Mouse (Mus musculus) heart, postnatal 0 days (tissue): ENCODE results near the gene Cry1. TPM values are rescaled to one million over a fixed set of nuclear protein-coding genes. Genes with fewer than 3 reads are reported as not detected.
A peak's percentile ranks its signal among the peaks of the same experiment; 100 is the strongest.

ENCODE experiments used
- ATAC-seq: fragments of 200-750 bp; cut with Nextera tagmentation; 2 replicates; pipeline ENCODE4 v1.8.0; 2017; ENCODE audit warnings: low read depth, moderate number of reproducible peaks, moderate library complexity; ENCODE audit not compliant: insufficient read depth
- DNase-seq: peaks from one replicate; pipeline ENCODE4 v3.0.0-alpha.2; 2016; ENCODE audit warnings: low spot score
- H3K27ac ChIP-seq: fragments of 300-500 bp; sonication (generic); 2 replicates; pipeline ENCODE4 v1.5.1; 2014; ENCODE audit warnings: low read depth, mild to moderate bottlenecking
- H3K27me3 ChIP-seq: fragments of 300-500 bp; sonication (generic); 2 replicates; pipeline ENCODE4 v1.6.1; 2014; ENCODE audit warnings: low read length, mixed read lengths; ENCODE audit not compliant: control insufficient read depth, insufficient read depth
- H3K36me3 ChIP-seq: fragments of 300-500 bp; sonication (generic); replicated peaks from 2 replicates; pipeline ENCODE4 v1.6.1; 2014; ENCODE audit warnings: low read length, mixed read lengths; ENCODE audit not compliant: control insufficient read depth, insufficient read depth
- H3K4me1 ChIP-seq: fragments of 300-500 bp; sonication (generic); 2 replicates; pipeline ENCODE4 v1.6.1; 2014; ENCODE audit warnings: antibody characterized with exemption; ENCODE audit not compliant: control insufficient read depth, insufficient read depth
- H3K4me2 ChIP-seq: fragments of 300-500 bp; sonication (generic); 2 replicates; pipeline ENCODE4 v1.6.1; 2014; ENCODE audit warnings: low read depth, mild to moderate bottlenecking, low read length, moderate library complexity
- H3K4me3 ChIP-seq: fragments of 300-500 bp; sonication (generic); 2 replicates; pipeline ENCODE4 v1.5.1; 2014; ENCODE audit warnings: low read depth, low read length
- H3K9ac ChIP-seq: fragments of 300-500 bp; sonication (generic); replicated peaks from 2 replicates; pipeline ENCODE4 v1.6.1; 2014; ENCODE audit warnings: low read depth, low read length, mixed read lengths
- H3K9me3 ChIP-seq: fragments of 300-500 bp; sonication (generic); replicated peaks from 2 replicates; pipeline ENCODE4 v1.6.1; 2016; ENCODE audit warnings: low read length; ENCODE audit not compliant: control insufficient read depth
- CTCF ChIP-seq: IDR thresholded peaks from 2 replicates; pipeline ENCODE4 v1.5.1; 2016; ENCODE audit warnings: antibody characterized with exemption, control low read depth, low read depth
- EP300 ChIP-seq: IDR thresholded peaks from 2 replicates; pipeline ENCODE4 v1.6.1; 2016; ENCODE audit warnings: antibody characterized with exemption, low read depth
- WGBS: fragments of 180-500 bp; shearing (Covaris S2); extraction: QIAGEN DNeasy Blood & Tissue Kit; methylation state at CpG from one replicate; pipeline ENCODE4 v1.1.7; 2014; 5-methylcytosine and 5-hydroxymethylcytosine counted together
- polyA plus RNA-seq: library from polyadenylated mRNA; unstranded; fragments of >200 nt; fragmentation: Nextera tagmentation; extraction: Ambion mirVana; gene quantifications from 2 replicates; pipeline ENCODE4 v1.2.1, GENCODE M21; 2015
- total RNA-seq: library from RNA; depleted of rRNA; stranded (reverse); fragments of >200 nt; gene quantifications from 2 replicates; pipeline ENCODE4 v1.2.3, GENCODE M21; 2014; ENCODE audit warnings: low replicate concordance; rRNA removed

Gene Cry1
- total and polyA plus RNA-seq, 2 experiments from 2014 or later: 9.6 to 17.5 TPM

GRCm38 (mm10) chr10:85103085-85103885 is 81.6 kb downstream of the Cry1 start:
- Histone ChIP-seq H3K4me3 (peak overlapping the region; percentile 98), H3K9ac (peak overlapping the region; percentile 80), H3K4me1 (peaks cover 9% of the 10 kb centered on the region), H3K27me3 (no peaks in the 10 kb centered on the region), H3K36me3 (no peaks in the 10 kb centered on the region), H3K9me3 (no peaks in the 10 kb centered on the region), H3K4me2 (peak overlapping the region; percentile 93), H3K27ac (peak overlapping the region; percentile 92)
- TF ChIP-seq EP300 (no peak), CTCF (no peak)
- DNase-seq: peak; percentile 49
- peak; percentile 4; the same call in 1 of the 2 replicates for ATAC-seq
- WGBS: under 1% methylated on average over 34 of the region's 34 CpGs

GRCm38 (mm10) chr10:85102247-85103084 is 82.4 kb downstream of the Cry1 start, which contains the start of the genes Fhl4 and Tmem263:
Gene Fhl4, minus strand, starts transcription at chr10:85102495.
Gene Tmem263, plus strand, starts transcription at chr10:85102627.
- H3K27me3 ChIP-seq: no peaks in the 10 kb centered on the region
- under 1% methylated on average over 68 of the region's 96 CpGs for WGBS
- H3K9ac ChIP-seq: peak within 1 kb of the TSS; percentile 80
- H3K4me1 ChIP-seq: peaks cover 9% of the 10 kb centered on the region
- peak within 1 kb of the TSS; percentile 98 for H3K4me3 ChIP-seq
- DNase-seq (peak; percentile 86), ATAC-seq (peak; percentile 98)
- H3K27ac ChIP-seq: peak within 1 kb of the TSS; percentile 92
- no peaks in the 10 kb centered on the region for H3K36me3 ChIP-seq
- TF ChIP-seq EP300: peak; percentile 59; the same call in 1 of the 2 replicates
- TF ChIP-seq CTCF: no peak
- H3K9me3 ChIP-seq: no peaks in the 10 kb centered on the region
- H3K4me2 ChIP-seq: peak within 1 kb of the TSS; percentile 93

- H3K9me3 ChIP-seq: no peaks in the 10 kb centered on the region
- H3K36me3 ChIP-seq: no peaks in the 10 kb centered on the region
- H3K4me3 ChIP-seq: peak overlapping the region; percentile 98
- H3K9ac ChIP-seq: peak overlapping the region; percentile 80
- WGBS: 0% methylated on average over 10 of the region's 10 CpGs
- TF ChIP-seq EP300: no peak
- H3K27me3 ChIP-seq: no peaks in the 10 kb centered on the region
- ATAC-seq (0 out of 2 replicates have a peak, but pooled peaks have one; percentile 4), DNase-seq (no peak)
- H3K4me1 ChIP-seq: peaks cover 9% of the 10 kb centered on the region
- peak overlapping the region; percentile 93 for H3K4me2 ChIP-seq
- peak overlapping the region; percentile 92 for H3K27ac ChIP-seq
These were observed 83.0 kb downstream of the Cry1 start for GRCm38 (mm10) chr10:85101841-85102240.

Other genes starting within 250 kb of the Cry1 start
- 0.15 and 0.70 TPM in 2 replicates for gene Fhl4, start 82.6 kb downstream of the Cry1 start, total RNA-seq
- gene Fhl4, start 82.6 kb downstream of the Cry1 start, polyA plus RNA-seq: 1.6 TPM in 2 replicates
- gene Tmem263, start 82.4 kb downstream of the Cry1 start, total RNA-seq: 15.2 and 21.6 TPM in 2 replicates
- gene Tmem263, start 82.4 kb downstream of the Cry1 start, polyA plus RNA-seq: 32.9 and 34.2 TPM in 2 replicates
- 11.1 and 11.5 TPM in 2 replicates for gene Mterf2, start 57.0 kb downstream of the Cry1 start, total RNA-seq
- 15.1 and 21.2 TPM in 2 replicates for gene Mterf2, start 57.0 kb downstream of the Cry1 start, polyA plus RNA-seq
- gene Btbd11, start 201.8 kb upstream of the Cry1 start, total RNA-seq: 0.50 and 2.2 TPM in 2 replicates
- 0.11 and 0.20 TPM in 2 replicates for gene Btbd11, start 201.8 kb upstream of the Cry1 start, polyA plus RNA-seq